Mouse (Mus musculus) hindbrain, embryonic 13.5 days (tissue): ENCODE data around the gene Pank2. TPM values are rescaled to one million over a fixed set of nuclear protein-coding genes. Genes with fewer than 3 reads are reported as not detected.

ENCODE experiments used
- microRNA-seq: library from miRNA; unstranded; fragments of <30 nt; microRNA quantifications from one replicate; pipeline ENCODE4, GENCODE M21; 2016
- polyA plus RNA-seq: library from polyadenylated mRNA; unstranded; fragments of >200 nt; fragmentation: Nextera tagmentation; extraction: Ambion mirVana; gene quantifications from 2 replicates; pipeline ENCODE4 v1.2.1, GENCODE M21; 2015

Gene Pank2
- polyA plus RNA-seq, 1 experiment from 2014 or later: 30.9 TPM

Small RNAs within 50 kb of the gene (microRNA-seq; reads per million reads assigned to microRNA genes)
- 61.2 reads per million, percentile 43 among the genes with 10 or more reads in this experiment for gene Mir103-2

Other genes starting within 250 kb of the Pank2 start
- 26.7 and 28.7 TPM in 2 replicates for gene Gfra4, start 219.4 kb upstream of the Pank2 start, polyA plus RNA-seq
- 0.70 and 0.91 TPM in 2 replicates for gene Adam33, start 198.7 kb upstream of the Pank2 start, polyA plus RNA-seq
- 0.18 and 0.23 TPM in 2 replicates for gene Siglec1, start 175.7 kb upstream of the Pank2 start, polyA plus RNA-seq
- gene Hspa12b, start 135.2 kb upstream of the Pank2 start, polyA plus RNA-seq: 3.9 and 4.6 TPM in 2 replicates
- gene Gm11037, start 129.0 kb upstream of the Pank2 start, polyA plus RNA-seq: not detected in 2 replicates
- 94.3 and 94.6 TPM in 2 replicates for gene 1700037H04Rik, start 102.4 kb upstream of the Pank2 start, polyA plus RNA-seq
- gene Cenpb, start 82.4 kb upstream of the Pank2 start, polyA plus RNA-seq: 13.3 and 13.4 TPM in 2 replicates
- gene Cdc25b, start 75.5 kb upstream of the Pank2 start, polyA plus RNA-seq: 34.1 and 41.8 TPM in 2 replicates
- gene Spef1, start 75.2 kb upstream of the Pank2 start, polyA plus RNA-seq: 8.7 and 9.9 TPM in 2 replicates
- gene Ap5s1, start 55.4 kb upstream of the Pank2 start, polyA plus RNA-seq: 31.0 and 35.8 TPM in 2 replicates
- gene Mavs, start 28.4 kb upstream of the Pank2 start, polyA plus RNA-seq: 6.7 and 6.9 TPM in 2 replicates
- gene Rnf24, start 90.4 kb downstream of the Pank2 start, polyA plus RNA-seq: 21.4 and 23.2 TPM in 2 replicates
- gene Smox, start 229.0 kb downstream of the Pank2 start, polyA plus RNA-seq: 47.9 and 50.1 TPM in 2 replicates